ENCODE assay signal across 19 mouse cellular contexts in genomic region chr2:28747705-28748104, GRCm38 (mm10). TPM values are rescaled to one million over a fixed set of nuclear protein-coding genes. Genes with fewer than 3 reads are reported as not detected.
"Had no signal": no experiment of that assay in that cellular context is flagged by ENCODE, and none has a peak within 500 bp of the region (broad histone marks: within the 10 kb centered on the region; RNA-seq: fewer than 3 reads in every experiment).

No protein-coding gene starts in this region.

- DNase-seq: gastrocnemius, postnatal 14 days; gastrocnemius, postnatal 36 days; heart, adult 11 months; heart, adult 2 months; heart, postnatal 14 days; heart, postnatal 36 days; kidney, adult 11 months; kidney, adult 2 months; kidney, adult 9 months; kidney, postnatal 14 days; kidney, postnatal 4 days; liver; liver, embryonic 13.5 days; liver, postnatal 0 days had no signal

RNA-seq across cellular contexts. Expression of gene Ak8, which starts 47.7 kb away (rescaled TPM):
- total RNA-seq: gastrocnemius, adult 8-10 months; gastrocnemius, postnatal 14 days; gastrocnemius, postnatal 36 days; heart, adult 2 months; heart, postnatal 36 days had no signal

RNA-seq across cellular contexts. Expression of gene Spaca9, which starts 48.2 kb away (rescaled TPM):
- total RNA-seq: gastrocnemius, adult 8-10 months; gastrocnemius, postnatal 14 days; gastrocnemius, postnatal 36 days; heart, adult 2 months; heart, postnatal 36 days; layer of hippocampus, adult 2 months; left cerebral cortex, adult 2 months; left cerebral cortex, postnatal 14 days; left cerebral cortex, postnatal 36 days had no signal
